Mouse (Mus musculus) effector memory CD4-positive, alpha-beta T cell, adult 7 months (primary cell): Measurements from ENCODE around the gene Vsx1. TPM values are rescaled to one million over a fixed set of nuclear protein-coding genes. Genes with fewer than 3 reads are reported as not detected.

Experiments
- polyA plus RNA-seq: library from polyadenylated mRNA; unstranded; fragments of 100-300 nt; shearing (Covaris generic); gene quantifications from one replicate; pipeline ENCODE4 v1.2.1, GENCODE M21; 2017

The Vsx1 gene
- 0.16 TPM for polyA plus RNA-seq

GRCm38 (mm10) chr2:150689223-150689800, at the start of gene Vsx1:
Gene Vsx1, minus strand, starts transcription at chr2:150689360.

GRCm38 (mm10) chr2:150667820-150668766, 21.1 kb downstream of the Vsx1 start, which contains the start of gene Acss1:
Gene Acss1, minus strand, starts transcription at chr2:150668500.

Other genes starting within 250 kb of the Vsx1 start
- 4.7 TPM for gene Zfp442, start 237.9 kb downstream of the Vsx1 start, polyA plus RNA-seq
- gene Zfp345, start 204.3 kb downstream of the Vsx1 start, polyA plus RNA-seq: 0.13 TPM
- gene Cst7, start 118.9 kb downstream of the Vsx1 start, polyA plus RNA-seq: 153 TPM
- gene Apmap, start 80.8 kb downstream of the Vsx1 start, polyA plus RNA-seq: 31.5 TPM
- gene Acss1, start 20.9 kb downstream of the Vsx1 start, polyA plus RNA-seq: 32.0 TPM
- gene Entpd6, start 59.7 kb upstream of the Vsx1 start, polyA plus RNA-seq: 60.2 TPM
- 38.4 TPM for gene Pygb, start 97.4 kb upstream of the Vsx1 start, polyA plus RNA-seq
- 40.4 TPM for gene Abhd12, start 215.4 kb upstream of the Vsx1 start, polyA plus RNA-seq
- 2.0 TPM for gene Gins1, start 216.0 kb upstream of the Vsx1 start, polyA plus RNA-seq